25 mouse cellular contexts compared by ENCODE assay signal in the genomic region with DNA sequence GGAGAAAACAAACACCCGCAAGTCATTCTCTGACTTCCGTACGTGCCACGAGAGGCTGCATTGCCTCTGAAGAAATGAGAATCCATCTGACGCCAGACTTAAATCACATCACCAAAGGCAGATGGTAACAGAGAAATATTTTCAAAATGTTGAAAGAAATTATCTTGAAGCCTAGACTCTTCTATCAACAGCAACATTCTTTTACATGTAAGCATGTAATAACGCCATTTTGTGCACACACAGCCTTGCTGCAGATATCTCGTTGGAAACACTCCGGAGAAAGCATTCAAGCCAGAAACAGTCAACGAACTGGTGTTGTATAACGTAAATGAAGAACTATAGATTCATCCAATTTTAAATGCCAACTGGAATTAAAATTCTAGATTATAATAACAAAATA.
"Had no signal": no experiment of that assay in that cellular context is flagged by ENCODE, and none has a peak within 500 bp of the region (broad histone marks: within the 10 kb centered on the region; RNA-seq: fewer than 3 reads in every experiment).

No protein-coding gene starts in this region.

- H3K4me3 ChIP-seq: heart, adult 2 months; heart, embryonic 13.5 days; heart, embryonic 15.5 days; hindbrain, embryonic 13.5 days; hindbrain, embryonic 15.5 days; kidney, embryonic 15.5 days; layer of hippocampus, adult 2 months; limb, embryonic 13.5 days; limb, embryonic 15.5 days; liver, embryonic 12.5 days had no signal

- H3K27ac ChIP-seq: heart, adult 2 months; heart, embryonic 13.5 days; heart, embryonic 15.5 days; hindbrain, embryonic 13.5 days; hindbrain, embryonic 15.5 days; hindbrain, postnatal 0 days; kidney, embryonic 15.5 days; kidney, postnatal 0 days; layer of hippocampus, adult 2 months; limb, embryonic 13.5 days; limb, embryonic 15.5 days; liver, embryonic 12.5 days; liver, embryonic 14.5 days had no signal

- DNase-seq: gastrocnemius, postnatal 14 days; gastrocnemius, postnatal 36 days; heart, adult 2 months; heart, postnatal 14 days; heart, postnatal 36 days; kidney, adult 11 months; kidney, adult 2 months; kidney, adult 9 months; kidney, postnatal 14 days; kidney, postnatal 36 days; left cerebral cortex, postnatal 4 days had no signal

- ATAC-seq: hindbrain, postnatal 0 days; intestine, embryonic 16.5 days; liver, embryonic 12.5 days had no signal

- H3K9me3 ChIP-seq: heart, embryonic 13.5 days; heart, embryonic 15.5 days; hindbrain, embryonic 13.5 days; hindbrain, embryonic 15.5 days; kidney, embryonic 15.5 days; limb, embryonic 13.5 days; limb, embryonic 15.5 days; liver, embryonic 12.5 days had no signal

- H3K36me3 ChIP-seq: heart, embryonic 13.5 days; heart, embryonic 15.5 days; hindbrain, embryonic 13.5 days; hindbrain, embryonic 15.5 days; kidney, embryonic 15.5 days; limb, embryonic 13.5 days; limb, embryonic 15.5 days; liver, embryonic 12.5 days had no signal

- H3K9ac ChIP-seq: heart, embryonic 13.5 days; heart, embryonic 15.5 days; hindbrain, embryonic 13.5 days; hindbrain, embryonic 15.5 days; kidney, embryonic 15.5 days; limb, embryonic 13.5 days; limb, embryonic 15.5 days; liver, embryonic 12.5 days; liver, embryonic 14.5 days had no signal

- H3K27me3 ChIP-seq: heart, embryonic 13.5 days; heart, embryonic 15.5 days; hindbrain, embryonic 13.5 days; hindbrain, embryonic 15.5 days; kidney, embryonic 15.5 days; limb, embryonic 15.5 days; liver, embryonic 12.5 days had no signal

- H3K4me1 ChIP-seq: heart, embryonic 13.5 days; heart, embryonic 15.5 days; hindbrain, embryonic 13.5 days; hindbrain, embryonic 15.5 days; kidney, embryonic 15.5 days; liver, embryonic 12.5 days had no signal

- H3K4me2 ChIP-seq: heart, embryonic 11.5 days; heart, embryonic 13.5 days; heart, embryonic 15.5 days; hindbrain, embryonic 13.5 days; hindbrain, embryonic 15.5 days; kidney, embryonic 15.5 days; limb, embryonic 13.5 days; limb, embryonic 15.5 days; liver, embryonic 12.5 days had no signal
